Mouse (Mus musculus) limb, embryonic 12.5 days (tissue): ENCODE measurements around the gene Cemip2. TPM values are rescaled to one million over a fixed set of nuclear protein-coding genes. Genes with fewer than 3 reads are reported as not detected.

ENCODE experiments used
- ATAC-seq: fragments of 200-750 bp; cut with Nextera tagmentation; 2 replicates; pipeline ENCODE4 v1.8.0; 2017; ENCODE audit warnings: low read depth, moderate TSS enrichment; ENCODE audit not compliant: insufficient number of reproducible peaks, insufficient read depth, low FRiP score, low TSS enrichment
- H3K27ac ChIP-seq: fragments of 300-500 bp; sonication (generic); 2 replicates; pipeline ENCODE4 v1.5.1; 2016; ENCODE audit warnings: mild to moderate bottlenecking, moderate library complexity
- H3K27me3 ChIP-seq: fragments of 300-500 bp; sonication (generic); 2 replicates; pipeline ENCODE4 v1.6.1; 2016; ENCODE audit warnings: mild to moderate bottlenecking, moderate library complexity
- H3K36me3 ChIP-seq: fragments of 300-500 bp; sonication (generic); 2 replicates; pipeline ENCODE4 v1.6.1; 2016; ENCODE audit warnings: mild to moderate bottlenecking, moderate library complexity
- H3K4me1 ChIP-seq: fragments of 300-500 bp; sonication (generic); replicated peaks from 2 replicates; pipeline ENCODE4 v1.6.1; 2016
- H3K4me2 ChIP-seq: fragments of 300-500 bp; sonication (generic); 2 replicates; pipeline ENCODE4 v1.6.1; 2016; ENCODE audit warnings: mild to moderate bottlenecking, moderate library complexity
- H3K4me3 ChIP-seq: fragments of 300-500 bp; sonication (generic); replicated peaks from 2 replicates; pipeline ENCODE4 v1.5.1; 2016; ENCODE audit warnings: mild to moderate bottlenecking
- H3K9ac ChIP-seq: fragments of 300-500 bp; sonication (generic); replicated peaks from 2 replicates; pipeline ENCODE4 v1.6.1; 2016; ENCODE audit warnings: mild to moderate bottlenecking, moderate library complexity
- H3K9me3 ChIP-seq: fragments of 300-500 bp; sonication (generic); 2 replicates; pipeline ENCODE4 v1.6.1; 2016; ENCODE audit warnings: mild to moderate bottlenecking, moderate library complexity
- WGBS: fragments of 180-500 bp; shearing (Covaris S2); methylation state at CpG from one replicate; pipeline ENCODE4 v1.1.7; 2016; 5-methylcytosine and 5-hydroxymethylcytosine counted together
- polyA plus RNA-seq: library from polyadenylated mRNA; unstranded; fragments of >200 nt; fragmentation: Nextera tagmentation; extraction: Ambion mirVana; gene quantifications from 2 replicates; pipeline ENCODE4 v1.2.1, GENCODE M21; 2016

Gene Cemip2
- polyA plus RNA-seq, 1 experiment from 2014 or later: 50.3 TPM

GRCm38 (mm10) chr19:21750154-21750553, 28.0 kb upstream of the Cemip2 start:
- no peak overlapping the region for H3K27ac ChIP-seq
- H3K27me3 ChIP-seq: no peaks in the 10 kb centered on the region
- no peak overlapping the region for H3K4me2 ChIP-seq
- no peak for ATAC-seq
- WGBS: 57% methylated on average over 2 of the region's 2 CpGs
- no peaks in the 10 kb centered on the region for H3K36me3 ChIP-seq
- no peaks in the 10 kb centered on the region for H3K4me1 ChIP-seq
- no peak overlapping the region for H3K9ac ChIP-seq
- H3K9me3 ChIP-seq: no peaks in the 10 kb centered on the region
- no peak overlapping the region for H3K4me3 ChIP-seq

DNA sequence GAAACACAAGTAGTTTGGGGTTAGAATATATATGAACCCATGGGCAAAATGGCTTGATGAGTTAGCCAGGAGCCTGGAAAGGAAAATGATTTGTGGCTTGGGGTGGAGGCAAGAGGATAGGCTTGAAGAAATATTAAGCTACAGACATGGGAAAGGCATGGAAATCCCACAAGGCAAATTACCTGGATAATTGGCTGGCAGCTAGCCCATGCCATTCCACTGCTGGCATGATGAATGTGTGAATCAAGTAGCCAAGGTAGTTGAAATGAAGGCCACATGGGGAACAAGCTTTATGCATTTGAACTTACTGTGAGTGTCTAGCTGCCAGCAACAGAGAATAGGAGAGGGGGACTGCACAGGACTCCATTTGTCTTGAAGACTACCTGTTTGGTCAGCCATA, 16.5 kb upstream of the Cemip2 start:
- Histone ChIP-seq H3K36me3 (no peaks in the 10 kb centered on the region), H3K4me1 (0 out of 2 replicates have a peak, but pooled peaks cover 5% of the 10 kb centered on the region), H3K9me3 (no peaks in the 10 kb centered on the region), H3K9ac (no peak overlapping the region), H3K4me2 (no peak overlapping the region), H3K4me3 (no peak overlapping the region), H3K27me3 (no peaks in the 10 kb centered on the region), H3K27ac (no peak overlapping the region)
- no peak for ATAC-seq

- Histone ChIP-seq H3K9ac (no peak overlapping the region), H3K4me1 (0 out of 2 replicates have a peak, but pooled peaks cover 5% of the 10 kb centered on the region), H3K4me3 (no peak overlapping the region), H3K27me3 (no peaks in the 10 kb centered on the region), H3K27ac (no peak overlapping the region), H3K9me3 (no peaks in the 10 kb centered on the region), H3K4me2 (no peak overlapping the region), H3K36me3 (no peaks in the 10 kb centered on the region)
- no peak for ATAC-seq
- WGBS: 73% methylated on average over 2 of the region's 2 CpGs
Measured at GRCm38 (mm10) chr19:21764013-21764412, 14.1 kb upstream of the Cemip2 start.

GRCm38 (mm10) chr19:21764738-21765137, 13.4 kb upstream of the Cemip2 start:
- Histone ChIP-seq H3K27me3 (no peaks in the 10 kb centered on the region), H3K9ac (no peak overlapping the region), H3K36me3 (no peaks in the 10 kb centered on the region), H3K9me3 (no peaks in the 10 kb centered on the region), H3K4me2 (no peak overlapping the region), H3K27ac (no peak overlapping the region), H3K4me1 (0 out of 2 replicates have a peak, but pooled peaks cover 5% of the 10 kb centered on the region), H3K4me3 (no peak overlapping the region)
- ATAC-seq: no peak
- WGBS: 82% methylated on average over 3 of the region's 3 CpGs

DNA sequence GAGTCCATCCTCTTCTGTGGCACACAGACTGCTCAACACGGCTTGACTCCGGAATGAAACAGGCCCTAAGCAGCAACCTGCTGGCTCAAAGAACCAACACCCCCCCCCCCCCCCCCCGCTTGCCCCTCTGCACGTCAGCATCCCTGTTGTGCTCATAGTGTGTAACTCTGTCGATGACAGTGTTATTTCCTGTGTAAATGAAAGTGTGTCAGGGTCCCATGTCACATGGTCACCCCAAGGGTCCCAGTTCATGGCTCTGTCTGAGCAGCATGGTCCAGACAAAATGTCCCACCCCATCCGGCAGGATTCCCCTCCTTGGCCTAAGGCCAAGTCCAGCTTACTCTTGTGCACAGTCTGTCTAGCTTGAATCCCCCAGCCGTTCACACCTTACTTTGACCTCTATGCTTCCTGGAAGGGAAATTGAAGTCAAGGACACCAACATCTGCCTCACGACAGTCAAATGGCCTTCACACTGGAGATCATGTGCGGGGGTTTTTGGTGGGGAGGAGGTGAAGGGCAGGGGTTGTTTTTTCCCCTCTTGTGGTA, 10.6 kb upstream of the Cemip2 start:
- no peak overlapping the region for H3K27ac ChIP-seq
- 73% methylated on average over 8 of the region's 9 CpGs for WGBS
- no peak overlapping the region for H3K4me2 ChIP-seq
- no peak overlapping the region for H3K9ac ChIP-seq
- ATAC-seq: peak; percentile 66; the same call in 1 of the 2 replicates
- H3K36me3 ChIP-seq: no peaks in the 10 kb centered on the region
- no peak overlapping the region for H3K4me3 ChIP-seq
- H3K9me3 ChIP-seq: no peaks in the 10 kb centered on the region
- no peaks in the 10 kb centered on the region for H3K27me3 ChIP-seq
- no peaks in the 10 kb centered on the region for H3K4me1 ChIP-seq

DNA sequence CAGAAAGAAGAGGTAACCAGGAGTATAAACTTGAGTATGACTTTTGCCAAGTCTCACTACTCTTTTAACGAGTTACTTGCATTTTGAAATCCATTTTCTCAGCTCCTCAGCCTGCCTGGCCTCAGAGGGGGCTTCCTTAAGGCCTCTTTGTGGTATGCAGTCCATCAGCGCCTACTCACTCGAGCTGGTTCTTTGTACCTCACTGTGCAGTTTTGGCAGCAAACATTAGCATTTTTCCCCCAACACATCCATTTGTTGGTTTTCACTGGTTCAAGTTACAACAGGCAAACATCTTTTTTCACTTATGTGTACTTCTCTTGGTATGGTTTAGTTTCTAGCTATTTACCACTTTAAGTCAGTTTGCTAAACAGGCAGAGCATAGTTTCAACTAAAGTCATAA, 8.3 kb upstream of the Cemip2 start:
- Histone ChIP-seq H3K4me2 (no peak overlapping the region), H3K4me1 (no peaks in the 10 kb centered on the region), H3K36me3 (no peaks in the 10 kb centered on the region), H3K4me3 (no peak overlapping the region), H3K27me3 (no peaks in the 10 kb centered on the region), H3K9me3 (no peaks in the 10 kb centered on the region), H3K9ac (no peak overlapping the region), H3K27ac (no peak overlapping the region)
- ATAC-seq: no peak
- WGBS: 59% methylated on average over 3 of the region's 3 CpGs

DNA sequence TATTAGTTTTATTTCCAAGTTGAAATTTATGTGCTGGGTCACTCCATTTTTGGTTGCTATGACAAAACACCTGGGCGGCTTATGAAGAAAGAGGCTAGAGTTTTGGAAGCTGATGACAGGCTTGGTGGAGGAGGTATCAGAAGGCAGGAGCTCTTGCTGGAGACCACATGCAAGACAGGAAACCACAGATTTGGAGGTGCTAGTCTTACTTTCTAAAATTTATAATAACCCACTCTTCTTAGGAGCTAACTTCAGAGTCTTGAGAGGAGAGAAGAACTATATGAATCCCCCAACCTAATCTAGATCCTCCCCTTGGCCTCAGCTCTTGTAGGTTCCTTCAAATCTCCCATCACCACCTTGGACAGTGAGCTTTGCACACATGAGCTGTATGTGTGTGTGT, 6.6 kb upstream of the Cemip2 start:
- H3K27ac ChIP-seq: no peak overlapping the region
- no peak overlapping the region for H3K9ac ChIP-seq
- no peaks in the 10 kb centered on the region for H3K4me1 ChIP-seq
- no peaks in the 10 kb centered on the region for H3K27me3 ChIP-seq
- 90% methylated on average over 1 of the region's 1 CpGs for WGBS
- H3K9me3 ChIP-seq: no peaks in the 10 kb centered on the region
- no peak for ATAC-seq
- H3K36me3 ChIP-seq: no peaks in the 10 kb centered on the region
- no peak overlapping the region for H3K4me2 ChIP-seq
- no peak overlapping the region for H3K4me3 ChIP-seq

DNA sequence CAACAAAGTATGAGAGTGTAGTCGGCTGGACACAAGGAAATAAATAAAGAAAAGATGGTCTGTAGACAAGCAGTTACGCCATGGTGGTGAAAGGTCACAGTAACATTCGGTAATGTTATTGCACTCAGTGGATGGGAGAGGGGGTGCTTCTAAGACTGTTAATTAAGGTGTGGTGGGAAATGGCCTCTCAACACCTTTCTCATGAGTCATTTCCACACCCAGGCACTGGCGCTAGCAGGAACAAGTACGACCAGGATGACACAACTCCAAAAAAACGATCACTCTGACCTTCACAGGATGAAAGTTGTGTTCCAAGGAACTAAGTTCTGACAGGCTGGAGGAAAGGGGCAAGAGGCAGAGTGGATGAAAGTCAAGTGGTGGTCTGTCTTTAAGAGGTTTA, 4.5 kb upstream of the Cemip2 start:
- WGBS: 33% methylated on average over 6 of the region's 6 CpGs
- Histone ChIP-seq H3K4me3 (no peak overlapping the region), H3K9me3 (no peaks in the 10 kb centered on the region), H3K36me3 (no peaks in the 10 kb centered on the region), H3K4me2 (no peak overlapping the region), H3K27me3 (no peaks in the 10 kb centered on the region), H3K9ac (no peak overlapping the region), H3K4me1 (no peaks in the 10 kb centered on the region), H3K27ac (no peak overlapping the region)
- no peak for ATAC-seq

- Histone ChIP-seq H3K27me3 (no peaks in the 10 kb centered on the region), H3K9ac (no peak overlapping the region), H3K4me2 (no peak overlapping the region), H3K36me3 (no peaks in the 10 kb centered on the region), H3K4me3 (no peak overlapping the region), H3K9me3 (no peaks in the 10 kb centered on the region), H3K4me1 (peaks cover 12% of the 10 kb centered on the region), H3K27ac (no peak overlapping the region)
- WGBS: 86% methylated on average over 4 of the region's 4 CpGs
- ATAC-seq: no peak
Measured at GRCm38 (mm10) chr19:21775629-21776028, 2.5 kb upstream of the Cemip2 start.

GRCm38 (mm10) chr19:21776671-21777070, 1.5 kb upstream of the Cemip2 start:
- peaks cover 23% of the 10 kb centered on the region for H3K4me1 ChIP-seq
- H3K4me3 ChIP-seq: no peak overlapping the region
- no peak for ATAC-seq
- H3K9me3 ChIP-seq: no peaks in the 10 kb centered on the region
- H3K27me3 ChIP-seq: no peaks in the 10 kb centered on the region
- no peak overlapping the region for H3K4me2 ChIP-seq
- no peak overlapping the region for H3K9ac ChIP-seq
- H3K27ac ChIP-seq: no peak overlapping the region
- H3K36me3 ChIP-seq: no peaks in the 10 kb centered on the region
- WGBS: 77% methylated on average over 3 of the region's 3 CpGs

DNA sequence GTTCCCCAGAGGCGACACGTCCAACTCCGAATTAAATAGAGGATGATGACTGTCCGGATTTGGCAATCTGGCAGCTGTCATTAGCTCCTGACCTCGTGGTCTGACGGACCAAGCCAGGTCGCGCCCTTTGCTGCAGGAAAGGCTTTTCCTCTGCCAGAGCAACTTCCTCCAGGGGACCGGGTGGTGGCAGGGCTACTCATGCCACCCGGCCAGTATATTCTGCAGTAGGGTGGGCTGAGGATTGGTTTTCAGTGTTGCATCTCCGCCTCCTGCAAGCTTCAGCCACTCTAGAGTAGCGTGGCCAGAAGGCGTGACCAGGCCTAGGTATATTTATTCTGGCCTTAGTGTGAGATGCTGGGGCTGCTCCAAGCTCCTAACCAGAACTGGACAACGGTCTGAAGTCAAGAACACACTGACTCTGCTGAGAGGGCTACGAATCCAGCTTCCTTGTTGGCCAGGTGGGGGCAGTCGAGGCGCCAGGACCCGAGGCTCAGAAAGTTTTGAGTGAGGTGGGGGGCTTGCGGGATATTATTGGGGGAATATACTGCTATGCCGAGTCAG, 891 bp upstream of the Cemip2 start:
- Histone ChIP-seq H3K4me2 (peak overlapping the region; percentile 71), H3K36me3 (no peaks in the 10 kb centered on the region), H3K4me3 (peak overlapping the region; percentile 82; the same call in 1 of the 2 replicates), H3K27ac (no peak overlapping the region), H3K4me1 (peaks cover 29% of the 10 kb centered on the region), H3K9ac (no peak overlapping the region), H3K9me3 (no peaks in the 10 kb centered on the region), H3K27me3 (no peaks in the 10 kb centered on the region)
- 27% methylated on average over 20 of the region's 20 CpGs for WGBS
- ATAC-seq: no peak

DNA sequence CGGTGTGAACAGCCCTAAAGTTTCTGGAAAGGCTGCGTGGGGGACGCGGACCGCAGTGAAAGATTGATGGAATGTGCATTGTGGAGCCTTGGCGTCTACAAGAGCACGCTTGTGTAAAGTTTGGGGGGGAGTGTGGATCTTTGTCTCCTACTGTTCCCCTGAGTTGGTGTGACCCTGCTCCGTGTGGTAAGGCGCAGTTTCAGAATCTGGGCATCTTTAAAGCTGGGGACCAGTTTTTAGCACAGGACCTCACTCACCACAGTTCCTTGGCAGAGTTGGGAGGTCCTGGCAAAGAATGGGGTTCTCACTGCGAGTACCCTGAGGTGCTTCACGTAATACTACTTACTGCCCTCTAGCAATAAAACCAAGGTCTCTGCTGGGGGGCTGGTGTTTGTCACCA, 964 bp downstream of the Cemip2 start:
- under 1% methylated on average over 11 of the region's 11 CpGs for WGBS
- Histone ChIP-seq H3K27ac (peak overlapping the region; percentile 97), H3K9ac (peak overlapping the region; percentile 88), H3K4me2 (peak overlapping the region; percentile 71), H3K27me3 (no peaks in the 10 kb centered on the region), H3K9me3 (no peaks in the 10 kb centered on the region), H3K4me3 (peak overlapping the region; percentile 82), H3K36me3 (no peaks in the 10 kb centered on the region), H3K4me1 (peaks cover 44% of the 10 kb centered on the region)
- ATAC-seq: no peak
